Mouse (Mus musculus) cerebellum, adult 2 months (tissue): Measurements from ENCODE around the gene Gnptg. TPM values are rescaled to one million over a fixed set of nuclear protein-coding genes. Genes with fewer than 3 reads are reported as not detected.

Experiments
- DNase-seq, 2 experiments: peaks; one replicate each; pipeline ENCODE4 v3.0.0; 2021
- H3K27ac ChIP-seq: fragments of 200-500 bp; 2 replicates; pipeline ENCODE4 v1.5.1; 2012; ENCODE audit warnings: low read length, control low read depth, inconsistent platforms; ENCODE audit not compliant: insufficient read depth
- H3K27me3 ChIP-seq: fragments of 200-500 bp; 2 replicates; pipeline ENCODE4 v1.6.1; 2012; ENCODE audit warnings: inconsistent platforms, mild to moderate bottlenecking, low read length, moderate library complexity; ENCODE audit not compliant: control insufficient read depth, insufficient read depth
- H3K4me1 ChIP-seq: fragments of 200-500 bp; 2 replicates; pipeline ENCODE4 v1.6.1; 2011; ENCODE audit warnings: low read length; ENCODE audit not compliant: control insufficient read depth, insufficient read depth
- H3K4me3 ChIP-seq: fragments of 200-500 bp; replicated peaks from 2 replicates; pipeline ENCODE3; 2011; ENCODE audit warnings: mild to moderate bottlenecking, low read depth, low read length, control low read depth; ENCODE audit not compliant: insufficient read depth
- CTCF ChIP-seq: fragments of 200-500 bp; IDR thresholded peaks from 2 replicates; pipeline ENCODE4 v1.5.1; 2011; ENCODE audit warnings: low read depth, mild to moderate bottlenecking, control low read depth, low read length, moderate library complexity, borderline replicate concordance; ENCODE audit not compliant: insufficient read depth
- POLR2A ChIP-seq: fragments of 200-500 bp; IDR thresholded peaks from 2 replicates; pipeline ENCODE4 v1.6.1; 2011; ENCODE audit warnings: low read length, control low read depth, borderline replicate concordance; ENCODE audit not compliant: insufficient read depth
- WGBS: fragments of 180-500 bp; shearing (Covaris S2); methylation state at CpG from one replicate; pipeline ENCODE4 v1.1.7; 2018; 5-methylcytosine and 5-hydroxymethylcytosine counted together
- polyA plus RNA-seq: library from polyadenylated mRNA; depleted of rRNA; stranded (reverse); fragments of >200 nt; gene quantifications from 2 replicates; pipeline ENCODE4 v1.2.3, GENCODE M21; 2012; rRNA removed

The Gnptg gene
- polyA plus RNA-seq = 131 and 146 TPM in 2 replicates

GRCm38 (mm10) chr17:25239695-25240636, at the start of gene Gnptg, which contains the start of gene Tsr3:
Gene Gnptg (minus strand): TSS chr17:25240124.
Gene Tsr3 (plus strand): TSS chr17:25240170.
- peak; percentile 84 to 86 for DNase-seq
- no peaks in the 10 kb centered on the region for H3K27me3 ChIP-seq
- TF ChIP-seq POLR2A (peak; percentile 78), CTCF (no peak)
- peaks cover 9% of the 10 kb centered on the region; the same call in 1 of the 2 replicates for H3K4me1 ChIP-seq
- under 1% methylated on average over 80 of the region's 80 CpGs for WGBS
- H3K4me3 ChIP-seq = peak within 1 kb of the TSS; percentile 86
- peak within 1 kb of the TSS; percentile 52 for H3K27ac ChIP-seq

GRCm38 (mm10) chr17:25288842-25289241, 48.9 kb upstream of the Gnptg start:
- Histone ChIP-seq H3K27ac (no peak overlapping the region), H3K4me3 (no peak overlapping the region), H3K4me1 (0 out of 2 replicates have a peak, but pooled peaks cover 3% of the 10 kb centered on the region), H3K27me3 (no peaks in the 10 kb centered on the region)
- DNase-seq = peak in 1 of 2 experiments; percentile 9
- TF ChIP-seq CTCF (peak; percentile 71; the same call in 1 of the 2 replicates), POLR2A (no peak)
- WGBS = 21% methylated on average over 4 of the region's 4 CpGs

GRCm38 (mm10) chr17:25285033-25285432, 45.1 kb upstream of the Gnptg start:
- 5% methylated on average over 3 of the region's 3 CpGs for WGBS
- H3K4me1 ChIP-seq = 0 out of 2 replicates have a peak, but pooled peaks cover 3% of the 10 kb centered on the region
- peak overlapping the region; percentile 30 for H3K4me3 ChIP-seq
- H3K27ac ChIP-seq = no peak overlapping the region
- DNase-seq = peak; percentile 76 to 82
- H3K27me3 ChIP-seq = no peaks in the 10 kb centered on the region
- TF ChIP-seq POLR2A (no peak), CTCF (peak; percentile 92)

DNA sequence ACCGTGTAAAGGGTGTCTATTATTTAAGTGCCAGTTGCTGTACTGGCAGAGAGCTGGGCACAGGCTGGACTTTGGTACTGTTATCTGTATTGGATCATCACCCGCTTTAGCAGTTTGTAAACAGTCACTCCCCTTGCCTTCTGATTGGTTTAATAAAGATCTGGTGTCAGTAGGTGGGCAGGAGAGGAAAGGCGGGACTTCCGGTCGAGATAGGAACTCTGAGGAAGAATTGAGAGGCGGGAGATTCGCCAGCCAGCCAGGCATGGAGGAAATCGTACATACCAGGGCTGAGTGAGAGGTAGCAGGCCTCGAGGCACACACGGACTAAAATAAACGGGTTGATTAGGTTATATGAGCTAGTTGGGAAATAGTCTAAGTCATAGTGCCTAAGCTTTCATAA, 42.2 kb upstream of the Gnptg start:
- Histone ChIP-seq H3K4me1 (0 out of 2 replicates have a peak, but pooled peaks cover 3% of the 10 kb centered on the region), H3K27ac (no peak overlapping the region), H3K27me3 (no peaks in the 10 kb centered on the region), H3K4me3 (no peak overlapping the region)
- DNase-seq = no peak
- TF ChIP-seq POLR2A (no peak), CTCF (no peak)
- WGBS = 42% methylated on average over 11 of the region's 11 CpGs

DNA sequence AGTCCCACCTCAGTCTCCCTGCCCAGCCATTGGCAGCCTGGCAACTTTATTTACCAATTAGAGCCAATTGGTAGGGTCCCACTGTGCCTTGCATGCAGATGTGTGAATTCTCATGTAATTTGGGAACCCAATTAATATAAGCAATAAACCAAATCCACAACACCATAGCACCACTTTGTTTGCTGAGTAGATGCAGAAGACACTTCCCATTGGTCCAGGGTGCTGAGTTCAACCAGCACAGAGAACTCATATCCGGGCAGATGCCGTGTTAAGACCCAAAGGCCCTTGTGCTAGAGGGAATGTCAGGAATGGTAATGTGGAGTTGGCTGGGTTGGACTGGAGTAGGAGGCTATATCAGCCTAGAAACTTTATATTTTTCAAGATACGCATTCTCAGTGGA, 35.9 kb upstream of the Gnptg start:
- no peak for DNase-seq
- no peak for TF ChIP-seq CTCF
- no peak for TF ChIP-seq POLR2A
- 94% methylated on average over 3 of the region's 3 CpGs for WGBS
- no peaks in the 10 kb centered on the region for H3K27me3 ChIP-seq
- H3K4me1 ChIP-seq = peaks cover 3% of the 10 kb centered on the region; the same call in 1 of the 2 replicates
- H3K27ac ChIP-seq = no peak overlapping the region
- no peak overlapping the region for H3K4me3 ChIP-seq

DNA sequence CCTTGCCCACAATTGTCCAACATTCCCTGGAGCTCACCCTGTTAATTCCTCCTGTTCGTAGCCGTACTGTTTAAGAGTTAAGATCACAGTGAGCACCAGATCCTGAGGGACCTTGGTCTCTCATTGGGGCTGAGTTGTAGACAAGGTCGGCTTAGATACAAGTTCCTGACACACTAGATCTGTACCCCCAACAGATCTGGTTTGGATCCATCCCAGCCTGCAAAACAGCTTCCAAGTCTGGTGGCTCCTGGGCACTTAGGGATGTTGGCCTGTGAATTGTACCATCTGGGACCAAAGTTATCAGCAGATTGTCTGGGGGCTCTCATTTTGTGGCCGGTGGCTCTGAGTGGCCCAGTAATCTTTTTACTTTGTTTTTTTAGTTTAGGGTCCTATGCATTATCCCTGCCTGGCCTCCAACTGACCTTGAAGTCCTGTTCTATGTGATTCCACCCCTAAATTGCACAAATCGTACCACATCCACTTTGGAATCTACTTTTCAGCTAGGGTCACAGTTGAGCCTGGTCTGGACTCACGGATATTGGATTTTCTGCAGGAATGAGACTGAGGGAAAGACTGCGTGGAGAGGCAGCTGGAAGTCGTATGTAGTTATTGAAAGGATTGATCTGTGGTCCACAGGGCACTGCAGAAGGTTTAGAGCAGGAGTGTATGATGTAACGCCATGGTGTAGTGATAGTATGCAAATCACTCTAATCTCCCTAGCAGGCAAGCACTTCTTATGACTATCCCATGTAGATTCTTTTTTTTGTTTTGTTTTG, 34.8 kb upstream of the Gnptg start, which contains the start of gene Ube2i:
Ube2i (minus strand) TSS at position 52 of the 776 bp plus-strand sequence.
- TF ChIP-seq POLR2A = no peak
- Histone ChIP-seq H3K27me3 (no peaks in the 10 kb centered on the region), H3K4me1 (peaks cover 7% of the 10 kb centered on the region; the same call in 1 of the 2 replicates), H3K27ac (peak within 1 kb of the TSS; percentile 94), H3K4me3 (peak within 1 kb of the TSS; percentile 63)
- 28% methylated on average over 9 of the region's 9 CpGs for WGBS
- DNase-seq = no peak

- DNase-seq = peak; percentile 96 to 99
- peak overlapping the region; percentile 63 for H3K4me3 ChIP-seq
- TF ChIP-seq CTCF (peak; percentile 33; the same call in 1 of the 2 replicates), POLR2A (0 out of 2 replicates have a peak, but pooled peaks have one; percentile 5)
These were observed 34.0 kb upstream of the Gnptg start for GRCm38 (mm10) chr17:25273706-25274501.

More at GRCm38 (mm10) chr17:25273706-25274501, 34.0 kb upstream of the Gnptg start:
- peaks cover 11% of the 10 kb centered on the region; the same call in 1 of the 2 replicates for H3K4me1 ChIP-seq
- peak overlapping the region; percentile 94 for H3K27ac ChIP-seq
- 1% methylated on average over 45 of the region's 45 CpGs for WGBS
- H3K27me3 ChIP-seq = no peaks in the 10 kb centered on the region
